Mouse (Mus musculus): ENCODE results near the gene Vars2.

Vars2 gene

DNA sequence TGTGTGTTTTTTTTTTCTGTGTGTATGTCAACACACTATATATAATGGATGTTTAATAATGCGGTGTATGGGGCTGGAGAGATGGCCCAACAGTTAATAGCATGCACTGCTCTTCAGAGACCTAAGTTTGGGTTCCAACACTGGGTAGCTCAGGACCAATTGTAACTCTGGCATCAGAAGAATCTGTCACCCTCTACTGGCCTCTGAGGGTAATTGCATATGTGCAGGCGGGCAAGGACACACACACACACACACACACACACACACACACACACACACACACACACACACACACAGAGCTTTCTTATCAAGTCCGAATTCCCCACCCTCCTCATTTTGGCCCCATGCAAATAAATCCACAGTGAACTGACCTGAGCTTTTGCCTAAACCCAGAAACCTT lies 32.2 kb downstream of the Vars2 start:
- DNase-seq (ENCODE audit: low read depth, low spot score), result peak; percentile 38

GRCm38 (mm10) chr17:35633992-35634391 lies 33.4 kb downstream of the Vars2 start:
- peak; percentile 87 for DNase-seq (ENCODE audit: low read depth, low spot score)

DNA sequence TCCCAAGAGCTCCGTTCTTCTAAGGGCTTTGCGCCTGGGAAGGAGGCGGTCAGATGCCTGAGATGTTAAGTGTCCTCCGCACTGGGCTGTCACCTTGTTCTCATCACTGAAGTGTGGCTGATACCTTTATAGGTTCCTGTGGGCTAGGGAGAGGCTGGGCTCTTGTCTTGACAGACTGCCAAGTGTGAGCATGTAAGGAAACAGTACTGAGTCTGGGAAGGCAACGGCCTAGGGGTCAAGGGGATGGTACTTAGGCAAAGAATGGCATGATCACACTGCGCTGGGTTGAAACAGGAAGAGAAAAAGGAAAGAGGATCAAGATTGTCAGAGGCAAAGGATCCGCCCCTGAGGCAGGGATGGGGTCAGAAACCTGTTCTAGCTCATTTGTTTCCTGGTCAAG lies 40.9 kb downstream of the Vars2 start, which contains the start of gene Gm9573:
Gene Gm9573, minus strand, starts transcription at position 101 of the 400 bp plus-strand sequence.
- DNase-seq (ENCODE audit: low read depth, low spot score), result no peak

DNA sequence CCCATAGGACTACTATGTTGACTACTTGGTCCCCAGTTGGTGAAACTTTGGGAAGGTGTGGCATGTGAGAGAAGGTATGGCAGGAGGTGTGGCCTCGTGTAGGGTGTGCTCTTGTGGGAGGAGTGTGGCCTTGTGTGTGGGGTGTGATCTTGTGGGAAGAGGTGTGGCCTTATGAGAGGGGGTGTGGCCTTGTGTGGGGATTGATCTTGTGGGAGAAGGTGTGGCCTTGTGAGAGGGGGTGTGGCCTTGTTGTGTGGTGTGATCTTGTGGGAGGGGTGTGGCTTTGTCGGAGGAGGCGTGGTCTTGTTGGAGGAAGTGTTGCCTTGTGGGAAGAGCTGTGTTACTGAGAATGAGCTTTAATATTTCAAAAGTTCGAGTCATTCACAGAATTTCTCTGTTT lies 50.3 kb downstream of the Vars2 start:
- DNase-seq (ENCODE audit: low read depth, low spot score), result no peak
